Mouse (Mus musculus): Measurements from ENCODE around the gene Map7d1. TPM values are rescaled to one million over a fixed set of nuclear protein-coding genes. Genes with fewer than 3 reads are reported as not detected.

The Map7d1 gene
- total RNA-seq, 2 experiments from 2014 or later = 222 to 233 TPM

- no peak for DNase-seq (ENCODE audit: low spot score in 2 of 2)
Observed at GRCm38 (mm10) chr4:126204016-126204415, 52.1 kb downstream of the Map7d1 start.

GRCm38 (mm10) chr4:126203336-126203895 lies 52.7 kb downstream of the Map7d1 start:
- no peak for DNase-seq (ENCODE audit: low spot score in 2 of 2)

GRCm38 (mm10) chr4:126202303-126203181 lies 53.6 kb downstream of the Map7d1 start, which contains the start of gene Thrap3:
Gene Thrap3 (minus strand): TSS chr4:126202760.
- DNase-seq (ENCODE audit: low spot score in 2 of 2) = peak; percentile 97 to 99

- DNase-seq (ENCODE audit: low spot score in 2 of 2) = peak; percentile 13 to 43
Observed at GRCm38 (mm10) chr4:126201514-126202302, 54.4 kb downstream of the Map7d1 start.

GRCm38 (mm10) chr4:126200656-126201055 lies 55.5 kb downstream of the Map7d1 start:
- DNase-seq (ENCODE audit: low spot score in 2 of 2) = no peak

GRCm38 (mm10) chr4:126200036-126200435 lies 56.1 kb downstream of the Map7d1 start:
- no peak for DNase-seq (ENCODE audit: low spot score in 2 of 2)

GRCm38 (mm10) chr4:126199556-126199955 lies 56.6 kb downstream of the Map7d1 start:
- no peak for DNase-seq (ENCODE audit: low spot score in 2 of 2)

- no peak for DNase-seq (ENCODE audit: low spot score in 2 of 2)
Observed at GRCm38 (mm10) chr4:126197485-126197884, 58.7 kb downstream of the Map7d1 start.

GRCm38 (mm10) chr4:126194916-126195315 lies 61.2 kb downstream of the Map7d1 start:
- no peak for DNase-seq (ENCODE audit: low spot score in 2 of 2)

- DNase-seq (ENCODE audit: low spot score in 2 of 2) = no peak
Observed at GRCm38 (mm10) chr4:126194216-126194615, 61.9 kb downstream of the Map7d1 start.

GRCm38 (mm10) chr4:126190636-126191035 lies 65.5 kb downstream of the Map7d1 start:
- DNase-seq (ENCODE audit: low spot score in 2 of 2) = no peak

GRCm38 (mm10) chr4:126187096-126187495 lies 69.0 kb downstream of the Map7d1 start:
- DNase-seq (ENCODE audit: low spot score in 2 of 2) = no peak

GRCm38 (mm10) chr4:126183034-126183433 lies 73.1 kb downstream of the Map7d1 start:
- no peak for DNase-seq (ENCODE audit: low spot score in 2 of 2)

Other genes starting within 250 kb of the Map7d1 start
- gene Csf3r, start 231.8 kb downstream of the Map7d1 start, total RNA-seq (2021) = 1 to 10 TPM; 3.3 to 4.2 TPM
- gene Mrps15, start 209.4 kb downstream of the Map7d1 start, total RNA-seq (2021) = 10 to 100 TPM; 46.6 to 47.9 TPM
- 10 to 100 TPM; 45.5 to 49.0 TPM for gene Oscp1, start 197.8 kb downstream of the Map7d1 start, total RNA-seq (2021)
- gene Lsm10, start 159.7 kb downstream of the Map7d1 start, total RNA-seq (2021) = 10 to 100 TPM; 12.9 to 13.1 TPM
- 10 to 100 TPM; 20.8 to 21.3 TPM for gene Stk40, start 152.4 kb downstream of the Map7d1 start, total RNA-seq (2021)
- 1 to 10 TPM; 6.5 to 6.7 TPM for gene Eva1b, start 108.6 kb downstream of the Map7d1 start, total RNA-seq (2021)
- gene Sh3d21, start 92.9 kb downstream of the Map7d1 start, total RNA-seq (2021) = 1 to 10 TPM; 1.2 to 1.8 TPM
- gene Thrap3, start 53.6 kb downstream of the Map7d1 start, total RNA-seq (2021) = 100 to 1,000 TPM; 142 to 149 TPM
- 10 to 100 TPM; 83.9 to 88.2 TPM for gene Trappc3, start 6.0 kb upstream of the Map7d1 start, total RNA-seq (2021)
- 1 to 10 TPM; 1.9 to 8.4 TPM for gene Col8a2, start 30.4 kb upstream of the Map7d1 start, total RNA-seq (2021)
- 10 to 100 TPM; 25.8 to 26.1 TPM for gene Adprhl2, start 65.4 kb upstream of the Map7d1 start, total RNA-seq (2021)
- 1 to 10 TPM; 1.9 to 2.2 TPM for gene Tekt2, start 69.3 kb upstream of the Map7d1 start, total RNA-seq (2021)
- gene Ago3, start 173.2 kb upstream of the Map7d1 start, total RNA-seq (2021) = 10 to 100 TPM; 35.7 to 37.6 TPM
- gene Ago1, start 212.2 kb upstream of the Map7d1 start, total RNA-seq (2021) = 10 to 100 TPM; 71.6 to 71.7 TPM

All from layer of hippocampus, postnatal 14 days (tissue).